Mouse (Mus musculus): Measurements from ENCODE around the gene Bgn.

The Bgn gene

DNA sequence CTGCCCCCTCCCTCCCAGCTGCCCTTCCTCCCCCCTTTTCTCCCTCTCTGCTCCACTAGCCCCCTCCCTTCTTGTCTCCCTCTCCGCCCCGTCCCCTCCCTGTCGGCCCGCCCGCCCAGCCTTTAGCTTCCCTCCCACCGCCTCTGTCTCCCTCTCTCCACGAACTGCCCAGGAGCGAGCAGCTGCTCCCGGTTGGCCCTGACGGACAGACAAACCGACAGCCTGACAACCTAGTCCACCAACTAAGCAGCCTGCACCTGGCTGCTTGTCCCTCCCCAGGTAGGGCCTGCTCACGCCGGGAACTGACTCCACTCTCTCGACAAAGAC is at the start of gene Bgn:
Gene Bgn (plus strand): TSS at position 119 of the 327 bp plus-strand sequence.
- DNase-seq: no peak

GRCm38 (mm10) chrX:73435252-73435651 is 48.1 kb upstream of the Bgn start, which contains the start of gene Trex2:
Gene Trex2 (minus strand): TSS chrX:73435344.
- DNase-seq: no peak

DNA sequence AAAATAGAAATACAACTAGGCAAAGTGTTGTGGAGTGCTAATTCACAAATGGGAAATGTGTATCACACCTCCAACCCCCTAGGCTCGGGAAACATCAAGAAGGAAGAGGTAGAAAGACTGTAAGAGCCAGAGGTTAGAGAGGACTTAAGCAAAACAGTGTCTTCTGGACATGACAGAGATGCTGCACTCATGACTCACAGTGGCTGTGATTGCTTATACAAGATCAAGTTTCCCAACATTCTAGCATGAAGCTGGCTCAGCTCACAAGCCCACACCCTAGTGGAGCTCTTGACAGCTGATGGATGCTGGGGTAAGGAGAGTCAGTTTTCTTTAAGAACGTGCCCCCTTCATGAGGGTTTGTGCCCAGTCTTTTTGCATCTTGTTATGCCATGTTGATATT is 42.0 kb upstream of the Bgn start:
- DNase-seq: no peak

- peak; percentile 22 to 61 for DNase-seq
Observed at GRCm38 (mm10) chrX:73451949-73452348, 31.5 kb upstream of the Bgn start.

- DNase-seq: peak; percentile 92 to 95
Observed at GRCm38 (mm10) chrX:73458877-73459392, 24.5 kb upstream of the Bgn start, which contains the start of gene Haus7. Gene Haus7 (minus strand): TSS chrX:73459044.

GRCm38 (mm10) chrX:73460792-73461191 is 22.6 kb upstream of the Bgn start:
- no peak for DNase-seq

DNA sequence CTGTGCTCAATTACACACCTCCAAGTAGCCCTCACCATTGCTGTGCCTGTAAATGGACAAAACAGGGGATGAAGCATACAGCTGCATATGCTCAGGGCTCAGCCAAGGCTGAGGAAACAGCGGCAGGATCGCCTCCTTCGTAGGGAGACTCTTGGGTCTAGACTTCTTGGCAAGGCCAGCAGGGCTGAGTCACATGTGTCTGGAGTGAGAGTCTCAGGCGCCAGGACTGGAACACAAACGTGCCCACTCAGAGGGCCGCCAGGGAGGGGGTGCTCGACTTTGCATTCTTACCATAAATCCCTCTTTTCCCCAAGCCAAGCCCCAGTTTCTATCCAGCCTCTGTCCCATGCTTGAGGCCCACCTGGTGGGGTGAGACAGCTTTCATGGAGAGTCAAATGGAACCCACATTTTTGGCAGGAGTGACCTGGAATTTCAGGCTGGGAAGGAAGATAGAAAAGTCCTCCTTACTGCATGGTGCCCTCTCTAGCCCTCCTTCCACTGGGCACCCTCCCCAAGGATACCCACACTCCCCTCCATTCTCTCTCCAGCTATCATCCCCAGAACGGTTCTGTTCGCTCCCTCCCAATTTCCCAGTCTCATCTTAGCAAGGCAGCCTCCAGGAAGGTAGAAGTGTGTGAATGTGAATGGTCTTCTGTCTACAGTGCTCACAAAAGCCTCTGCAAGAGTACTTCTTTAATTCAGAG is 17.8 kb upstream of the Bgn start:
- no peak for DNase-seq

DNA sequence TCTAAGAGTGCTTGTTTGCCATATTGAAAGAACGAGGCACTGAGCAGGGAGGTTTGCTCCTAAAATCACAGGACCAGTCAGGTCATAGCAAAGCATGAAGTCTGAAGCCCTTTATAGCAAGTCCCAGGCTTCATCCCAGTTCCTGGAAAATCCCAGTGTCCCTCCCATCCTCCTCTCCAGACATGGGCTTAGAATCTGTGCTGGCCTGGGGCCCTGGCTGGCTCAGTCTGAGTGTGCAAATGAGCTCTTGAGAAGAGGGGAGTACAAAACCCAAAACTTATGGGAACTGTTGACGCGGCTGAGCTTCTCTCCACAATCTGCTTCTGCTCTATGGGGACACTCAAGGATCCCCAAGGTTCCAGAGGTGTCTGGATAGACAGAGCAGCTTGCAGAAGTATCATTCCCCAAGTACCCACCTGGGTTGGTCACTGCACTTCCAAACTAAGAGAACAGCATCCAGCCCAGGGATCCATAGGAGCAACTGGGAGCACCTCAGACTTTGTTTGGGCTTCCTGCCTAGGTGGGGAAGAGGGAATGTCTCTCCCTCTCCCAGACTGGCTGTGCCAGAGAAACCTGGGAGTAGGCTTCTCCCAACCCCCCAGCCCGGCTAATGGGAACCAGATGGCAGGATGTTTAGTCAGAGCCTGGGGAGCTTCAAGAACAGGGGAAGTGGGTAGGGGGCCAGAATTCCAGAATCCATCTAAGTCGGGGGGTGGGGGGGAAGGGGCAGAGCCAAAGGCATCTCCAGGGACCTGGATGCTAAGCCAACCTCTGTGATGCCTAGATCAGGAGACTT is 15.8 kb upstream of the Bgn start:
- DNase-seq: no peak

DNA sequence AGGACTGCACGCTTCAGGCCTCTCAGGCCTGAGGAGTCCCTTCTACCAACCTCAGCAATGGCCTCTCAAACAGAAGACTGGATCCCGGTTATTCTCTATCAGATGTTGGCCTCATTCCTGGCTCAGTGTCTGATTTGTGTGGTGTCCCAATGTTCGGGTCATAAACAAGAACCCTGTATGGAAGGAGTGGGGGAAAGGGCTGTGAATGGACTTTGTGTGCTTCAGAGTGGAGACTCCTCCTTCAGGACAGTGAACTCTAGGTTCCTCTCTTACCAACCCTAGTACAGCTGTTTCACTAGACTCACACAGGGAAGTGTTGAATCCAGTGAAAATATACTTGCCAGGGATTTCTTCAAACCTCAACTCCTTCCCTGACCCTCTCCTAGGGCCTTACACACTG is 15.1 kb upstream of the Bgn start:
- DNase-seq: peak in 1 of 2 experiments; percentile 49

DNA sequence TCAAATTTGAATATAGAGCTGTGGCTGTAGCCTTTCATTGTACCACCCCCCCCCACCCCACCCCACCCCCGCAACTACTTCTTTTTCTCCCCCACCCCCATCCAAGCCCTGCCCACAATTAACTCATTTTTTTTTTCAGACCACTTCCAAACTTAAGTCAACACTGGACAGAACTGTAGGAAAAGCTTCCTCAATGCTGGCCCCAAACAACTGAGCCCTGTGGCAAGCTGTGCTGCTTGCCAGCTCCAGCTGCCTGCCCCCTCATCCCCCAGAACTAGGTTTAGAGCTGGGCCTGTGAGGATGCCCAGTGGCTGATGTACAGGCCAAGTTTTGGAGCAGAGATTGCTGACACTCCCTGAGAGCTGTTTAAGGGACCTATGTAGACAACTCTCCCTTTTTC is 14.7 kb upstream of the Bgn start:
- DNase-seq: no peak

DNA sequence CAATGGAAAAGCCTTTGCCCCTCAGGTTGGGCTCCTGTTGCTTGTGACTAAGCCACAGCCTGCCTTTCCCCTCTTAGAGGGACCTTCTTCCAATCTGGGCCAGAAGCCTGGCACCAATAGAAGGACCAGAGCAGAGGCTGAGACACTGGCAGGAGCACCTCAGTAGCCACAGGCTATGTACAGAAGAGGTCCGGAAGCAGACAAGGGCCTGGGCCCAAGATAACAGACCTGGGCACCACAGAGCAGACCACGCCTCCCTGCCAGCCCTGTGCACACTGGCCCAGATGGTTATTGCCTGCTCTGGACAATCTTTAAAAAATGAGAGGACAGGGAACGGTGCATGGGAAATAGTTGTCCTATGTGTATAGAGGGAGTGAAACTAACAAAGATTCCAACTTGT is 11.6 kb upstream of the Bgn start:
- no peak for DNase-seq

- no peak for DNase-seq
Observed at GRCm38 (mm10) chrX:73474340-73475165, 8.8 kb upstream of the Bgn start.

GRCm38 (mm10) chrX:73475658-73476256 is 7.6 kb upstream of the Bgn start:
- DNase-seq: no peak

DNA sequence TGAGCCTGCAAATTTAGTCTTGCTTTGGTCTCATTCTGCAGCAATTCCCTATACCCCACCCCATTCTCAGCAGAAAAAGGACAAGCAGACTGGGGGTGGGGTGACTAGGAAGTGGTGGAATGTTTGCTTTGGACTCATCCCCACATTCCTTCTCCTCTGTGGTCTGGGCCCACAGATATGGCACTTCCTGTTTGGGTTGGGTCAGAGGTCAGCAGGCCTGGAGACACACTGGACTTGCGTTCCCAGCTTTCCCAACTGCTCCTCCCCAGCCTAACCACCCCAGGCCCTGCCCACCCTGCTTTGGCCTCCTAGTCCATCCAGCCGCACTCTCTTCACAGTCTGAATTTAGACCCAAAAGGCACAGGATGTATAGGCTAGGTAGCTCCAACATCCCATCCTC is 6.8 kb upstream of the Bgn start:
- peak; percentile 46 to 70 for DNase-seq

DNA sequence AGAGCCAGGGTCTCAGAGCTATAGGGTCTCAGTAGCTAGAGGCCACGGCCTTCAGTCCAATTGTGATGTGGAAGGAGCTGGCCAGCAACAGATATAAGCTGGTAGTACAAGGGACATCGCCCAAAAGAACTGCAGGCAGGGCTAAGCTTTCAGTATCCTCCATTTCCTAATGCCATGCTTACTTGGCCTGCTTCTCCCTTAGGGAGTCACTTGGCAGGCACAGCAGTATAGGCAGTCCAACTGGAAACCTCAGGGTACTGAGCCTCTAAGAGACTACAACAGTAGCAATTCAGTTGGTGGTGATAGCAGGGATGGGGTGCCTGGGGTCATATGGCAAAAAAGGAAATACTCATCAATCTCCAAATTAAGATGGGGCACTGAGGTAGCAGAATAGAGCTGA is 5.9 kb upstream of the Bgn start:
- DNase-seq: no peak

GRCm38 (mm10) chrX:73479656-73480055 is 3.7 kb upstream of the Bgn start:
- no peak for DNase-seq

- DNase-seq: peak; percentile 11 to 47
Observed at GRCm38 (mm10) chrX:73480334-73480733, 3.1 kb upstream of the Bgn start.

GRCm38 (mm10) chrX:73482643-73483483 is 539 bp upstream of the Bgn start:
- no peak for DNase-seq

DNA sequence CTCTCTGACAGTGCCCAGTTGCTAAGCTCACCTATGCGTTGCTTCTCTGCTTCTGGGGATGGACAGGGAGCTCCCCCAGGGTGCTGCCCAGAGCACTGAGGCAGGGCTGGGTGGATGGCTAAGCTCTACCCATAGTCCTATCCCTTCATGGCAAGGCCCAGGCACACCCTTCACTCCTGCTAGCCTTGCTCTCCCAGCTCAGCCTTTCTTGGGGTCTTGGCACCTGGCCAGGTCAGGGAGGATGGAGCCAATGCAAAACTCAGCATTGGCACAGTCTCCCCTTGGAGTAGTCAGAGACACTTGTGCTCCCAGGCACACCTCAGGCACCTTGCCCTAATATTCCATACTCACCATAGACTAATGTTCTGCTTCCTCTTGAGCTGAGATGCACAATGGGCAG is 674 bp downstream of the Bgn start:
- DNase-seq: no peak

DNA sequence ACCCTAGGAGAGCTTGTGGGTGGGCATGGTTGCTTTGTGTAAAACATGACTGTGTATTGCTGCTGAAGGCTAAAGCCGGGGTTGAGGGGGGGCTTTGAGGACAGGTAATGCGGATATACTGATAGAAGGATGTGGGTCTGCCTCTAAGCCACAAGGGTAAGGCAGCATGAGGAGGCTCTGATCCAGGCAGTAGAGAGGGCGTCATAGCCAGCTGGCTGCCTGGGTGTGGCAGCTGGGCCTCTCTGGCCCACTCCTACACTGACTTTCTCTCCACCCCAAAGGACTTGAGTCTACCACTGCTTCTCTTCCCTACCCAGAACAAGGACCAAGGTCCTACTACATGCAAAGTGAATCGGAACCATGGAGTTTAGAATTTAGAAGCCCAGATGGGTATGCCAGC is 1.5 kb downstream of the Bgn start:
- DNase-seq: no peak

GRCm38 (mm10) chrX:73486920-73487319 is 3.5 kb downstream of the Bgn start:
- DNase-seq: no peak

DNA sequence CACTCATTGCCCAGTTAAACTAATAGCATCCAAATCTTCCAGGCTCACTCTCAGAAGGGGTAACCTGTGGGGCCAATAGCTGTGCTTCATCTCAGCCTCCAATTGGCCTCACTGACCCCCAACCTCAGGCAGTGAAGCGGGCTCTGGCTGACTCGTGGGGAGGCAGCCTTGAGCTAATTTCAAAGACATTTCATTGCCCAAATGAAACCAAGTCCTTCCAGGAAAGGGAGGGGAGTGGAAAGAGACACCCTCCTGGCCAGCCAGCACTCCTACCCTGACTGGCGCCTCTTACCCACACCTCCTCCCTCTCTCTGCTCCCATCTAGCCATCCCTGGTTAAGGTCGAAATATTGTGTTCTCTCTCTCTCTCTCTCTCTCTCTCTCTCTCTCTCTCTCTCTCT is 6.8 kb downstream of the Bgn start:
- no peak for DNase-seq
